Comparison of ENCODE assay signal across 12 mouse cellular contexts in the genomic region with DNA sequence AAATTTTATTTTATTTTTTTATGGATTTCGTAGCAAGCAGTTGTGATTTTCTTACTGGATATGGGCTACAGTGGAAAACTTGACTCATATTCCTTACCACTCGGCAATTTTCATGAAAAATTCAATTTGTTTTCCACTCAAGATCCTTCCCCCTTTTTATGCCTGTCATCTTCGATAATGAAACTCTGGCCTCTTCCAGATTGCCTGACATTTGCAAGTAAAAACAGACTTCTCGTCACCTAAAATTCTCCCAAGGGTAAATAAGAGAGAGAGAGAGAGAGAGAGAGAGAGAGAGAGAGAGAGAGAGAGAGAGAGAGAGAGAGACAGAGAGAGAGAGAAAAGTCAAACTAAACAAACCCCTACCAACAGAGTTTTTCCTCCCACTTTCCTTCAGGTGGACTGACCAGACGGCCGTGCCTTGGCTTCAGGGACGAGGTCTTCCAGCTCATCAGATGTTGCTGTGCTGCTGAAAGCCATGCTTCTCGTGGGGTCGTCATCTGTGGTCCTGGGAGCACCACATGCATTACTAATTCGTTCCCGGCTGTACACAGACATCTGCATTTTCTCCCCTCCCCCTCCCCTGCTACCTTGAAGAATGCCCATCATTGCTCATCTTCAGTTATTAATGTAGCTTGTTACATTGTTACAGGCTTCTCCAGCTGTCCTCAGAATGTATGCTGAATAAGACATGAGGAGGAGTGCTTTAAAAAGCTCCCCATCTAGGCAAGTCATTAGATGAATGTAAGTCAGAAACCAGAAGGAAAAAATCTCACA.
DNase-seq lines count a peak whose midpoint lies in the region; ATAC-seq and TF ChIP-seq lines count a peak whose summit lies in the region.
"Had no signal": no experiment of that assay in that cellular context is flagged by ENCODE, and none has a peak within 500 bp of the region (broad histone marks: within the 10 kb centered on the region; RNA-seq: fewer than 3 reads in every experiment).

No protein-coding gene starts in this region.

- H3K36me3 ChIP-seq in hindbrain, embryonic 13.5 days: no peaks in the 10 kb centered on the region
- H3K36me3 ChIP-seq in midbrain, embryonic 16.5 days (ENCODE audit: control insufficient read depth, insufficient read depth, low read length): no peaks in the 10 kb centered on the region

- TF ChIP-seq POLR2A in brain, embryonic 14.5 days (IDR thresholded peaks at IDR 0.05; ENCODE audit: borderline replicate concordance, extremely low read depth, insufficient read depth, insufficient read length, poor library complexity, severe bottlenecking): no peak

- peaks cover 7% of the 10 kb centered on the region for H3K4me1 ChIP-seq in hindbrain, embryonic 13.5 days (replicated peaks)
- peaks cover 4% of the 10 kb centered on the region; the same call in 1 of the 2 replicates for H3K4me1 ChIP-seq in midbrain, embryonic 16.5 days (ENCODE audit: control insufficient read depth, insufficient read depth, low read length)

- no peaks in the 10 kb centered on the region for H3K27me3 ChIP-seq in hindbrain, embryonic 13.5 days
- H3K27me3 ChIP-seq in midbrain, embryonic 16.5 days (ENCODE audit: control insufficient read depth, insufficient read depth, low read depth, low read length): no peaks in the 10 kb centered on the region

- peak; percentile 89 for ATAC-seq in hindbrain, embryonic 13.5 days (ENCODE audit: low FRiP score)
- peak; percentile 80 for ATAC-seq in midbrain, embryonic 16.5 days
- ATAC-seq: intestine, embryonic 16.5 days had no signal

- no peak overlapping the region; the same call in 1 of the 2 replicates for H3K9ac ChIP-seq in hindbrain, embryonic 13.5 days
- no peak overlapping the region for H3K9ac ChIP-seq in midbrain, embryonic 16.5 days (ENCODE audit: low read depth, low read length)

- no peaks in the 10 kb centered on the region for H3K9me3 ChIP-seq in hindbrain, embryonic 13.5 days
- no peaks in the 10 kb centered on the region for H3K9me3 ChIP-seq in midbrain, embryonic 16.5 days (replicated peaks; ENCODE audit: control insufficient read depth, low read length, poor library complexity, severe bottlenecking)

- WGBS in hindbrain, embryonic 13.5 days: 27% methylated on average over 11 of the region's 11 CpGs
- WGBS in midbrain, embryonic 16.5 days: 27% methylated on average over 11 of the region's 11 CpGs

- DNase-seq in embryo, embryonic 10 days (ENCODE audit: low spot score): peak; percentile 11
- DNase-seq in embryo, embryonic 9.5 days (ENCODE audit: extremely low spot score): no peak
- peak; percentile 85 for DNase-seq in brain, embryonic 14.5 days (ENCODE audit: low read depth)
- DNase-seq in kidney, postnatal 25 days: no peak
- DNase-seq in adrenal gland, postnatal 4 days (ENCODE audit: low spot score in 2 of 2): no peak
- DNase-seq in urinary bladder, postnatal 4 days (ENCODE audit: low spot score in 2 of 2): no peak
- DNase-seq: cerebellum, adult 2 months; gastrocnemius, postnatal 14 days had no signal

- H3K4me2 ChIP-seq in hindbrain, embryonic 13.5 days: peak overlapping the region; percentile 47
- peak overlapping the region; percentile 37 for H3K4me2 ChIP-seq in midbrain, embryonic 16.5 days (ENCODE audit: low read length)

- H3K4me3 ChIP-seq in hindbrain, embryonic 13.5 days: peak overlapping the region; percentile 11; the same call in 1 of the 2 replicates
- no peak overlapping the region for H3K4me3 ChIP-seq in midbrain, embryonic 16.5 days (ENCODE audit: low read depth, low read length)

- H3K27ac ChIP-seq in hindbrain, embryonic 13.5 days: peak overlapping the region; percentile 76
- H3K27ac ChIP-seq in midbrain, embryonic 16.5 days (ENCODE audit: low read length): peak overlapping the region; percentile 11
- H3K27ac ChIP-seq: macrophage had no signal

- TF ChIP-seq CTCF in brain, embryonic 14.5 days (IDR thresholded peaks at IDR 0.05; ENCODE audit: borderline replicate concordance, extremely low read depth, insufficient read depth, insufficient read length): no peak

Comparison
In these comparisons a context has a peak if more than half of its experiments do, and no peak if none do; other contexts are left out.
1. DNase-seq: peak in embryo, embryonic 10 days (single experiment) and brain, embryonic 14.5 days (single experiment); none in embryo, embryonic 9.5 days (single experiment), kidney, postnatal 25 days (0 of 2), adrenal gland, postnatal 4 days (0 of 2) and urinary bladder, postnatal 4 days (0 of 2).